Mouse (Mus musculus) forebrain, postnatal 0 days (tissue): ENCODE data around the gene Ugt1a9. TPM values are rescaled to one million over a fixed set of nuclear protein-coding genes. Genes with fewer than 3 reads are reported as not detected.

Source experiments
- ATAC-seq: fragments of 200-750 bp; cut with Nextera tagmentation; 2 replicates; pipeline ENCODE4 v1.8.0; 2017; ENCODE audit warnings: mild to moderate bottlenecking, moderate library complexity
- DNase-seq: peaks from one replicate; pipeline ENCODE4 v3.0.0-alpha.2; 2015
- H3K27ac ChIP-seq: fragments of 300-500 bp; sonication (generic); 2 replicates; pipeline ENCODE4 v1.5.1; 2014; ENCODE audit warnings: low read depth, mild to moderate bottlenecking, antibody characterized with exemption, low read length, moderate library complexity, mixed read lengths
- H3K27me3 ChIP-seq: fragments of 300-500 bp; sonication (generic); 2 replicates; pipeline ENCODE4 v1.6.1; 2014; ENCODE audit warnings: mild to moderate bottlenecking, low read length, mixed read lengths; ENCODE audit not compliant: insufficient read depth
- H3K36me3 ChIP-seq: fragments of 300-500 bp; sonication (generic); 2 replicates; pipeline ENCODE4 v1.6.1; 2014; ENCODE audit warnings: mild to moderate bottlenecking, moderate library complexity; ENCODE audit not compliant: insufficient read depth
- H3K4me1 ChIP-seq: fragments of 300-500 bp; sonication (generic); 2 replicates; pipeline ENCODE4 v1.6.1; 2014; ENCODE audit warnings: antibody characterized with exemption; ENCODE audit not compliant: insufficient read depth
- H3K4me2 ChIP-seq: fragments of 300-500 bp; sonication (generic); 2 replicates; pipeline ENCODE4 v1.6.1; 2014; ENCODE audit warnings: low read depth, mild to moderate bottlenecking, moderate library complexity
- H3K4me3 ChIP-seq: fragments of 300-500 bp; sonication (generic); 2 replicates; pipeline ENCODE4 v1.5.1; 2014; ENCODE audit warnings: low read depth, low read length, mixed read lengths
- H3K9ac ChIP-seq: fragments of 300-500 bp; sonication (generic); 2 replicates; pipeline ENCODE4 v1.6.1; 2014; ENCODE audit warnings: mild to moderate bottlenecking
- H3K9me3 ChIP-seq: fragments of 300-500 bp; sonication (generic); 2 replicates; pipeline ENCODE4 v1.6.1; 2016; ENCODE audit warnings: low read length
- CTCF ChIP-seq: sonication (generic); IDR thresholded peaks from 2 replicates; pipeline ENCODE4 v1.5.1; 2016; ENCODE audit warnings: antibody characterized with exemption, control low read depth, low read depth
- WGBS: fragments of 180-500 bp; shearing (Covaris S2); extraction: QIAGEN DNeasy Blood & Tissue Kit; methylation state at CpG from one replicate; pipeline ENCODE4 v1.1.7; 2014; 5-methylcytosine and 5-hydroxymethylcytosine counted together
- polyA plus RNA-seq: library from polyadenylated mRNA; unstranded; fragments of >200 nt; fragmentation: Nextera tagmentation; extraction: Ambion mirVana; gene quantifications from 2 replicates; pipeline ENCODE4 v1.2.1, GENCODE M21; 2015
- total RNA-seq: library from RNA; depleted of rRNA; stranded (reverse); fragments of >200 nt; gene quantifications from 2 replicates; pipeline ENCODE4 v1.2.3, GENCODE M21; 2014

The Ugt1a9 gene
- total and polyA plus RNA-seq, 2 experiments from 2014 or later = not detected

DNA sequence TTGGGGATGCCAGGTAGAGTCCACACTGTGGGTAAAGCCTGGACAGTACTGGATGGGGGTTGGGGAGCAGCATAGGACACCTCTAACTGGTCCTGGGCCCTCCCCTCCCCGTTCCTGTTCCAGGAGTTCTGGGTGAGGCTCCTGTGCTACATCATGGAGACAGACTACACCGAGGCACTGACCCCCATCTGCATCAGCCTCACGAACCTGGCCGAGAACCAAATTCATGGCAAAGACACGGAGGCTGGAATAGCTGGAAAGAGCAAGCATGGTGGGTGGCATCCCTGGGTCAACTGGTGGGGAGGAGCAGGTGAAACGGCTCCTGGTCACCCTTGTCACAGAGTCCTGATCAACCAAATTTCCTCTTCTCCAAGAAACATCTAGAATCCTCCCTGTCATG lies 168.2 kb downstream of the Ugt1a9 start:
- no peaks in the 10 kb centered on the region for H3K27me3 ChIP-seq
- no peak overlapping the region for H3K9ac ChIP-seq
- no peaks in the 10 kb centered on the region for H3K4me1 ChIP-seq
- no peak for ATAC-seq
- TF ChIP-seq CTCF = no peak
- H3K4me2 ChIP-seq = no peak overlapping the region
- H3K27ac ChIP-seq = no peak overlapping the region
- H3K36me3 ChIP-seq = no peaks in the 10 kb centered on the region
- no peak overlapping the region for H3K4me3 ChIP-seq
- peaks cover 97% of the 10 kb centered on the region for H3K9me3 ChIP-seq
- no peak for DNase-seq
- WGBS = 81% methylated on average over 6 of the region's 6 CpGs

DNA sequence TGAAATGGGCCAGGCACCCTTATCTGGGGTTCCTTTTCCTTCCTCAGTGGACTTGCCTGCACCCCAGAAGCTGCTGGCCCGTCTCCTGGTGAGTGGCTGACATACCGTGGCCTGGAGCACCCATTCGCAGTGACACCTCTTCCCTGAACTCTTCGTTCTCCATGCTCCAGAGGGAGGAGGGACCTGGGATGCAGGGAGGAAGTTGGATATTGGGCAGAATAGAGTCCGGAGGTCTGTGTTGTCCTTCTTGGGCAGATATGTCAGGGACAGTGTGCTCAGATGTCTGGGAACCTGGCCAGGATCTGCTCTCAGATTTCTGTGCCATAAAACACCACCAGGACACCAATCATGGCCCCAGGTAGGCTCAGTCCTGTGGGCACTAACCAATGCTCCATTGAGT lies 169.5 kb downstream of the Ugt1a9 start:
- no peak overlapping the region for H3K4me2 ChIP-seq
- H3K4me1 ChIP-seq = no peaks in the 10 kb centered on the region
- H3K27me3 ChIP-seq = no peaks in the 10 kb centered on the region
- peaks cover 97% of the 10 kb centered on the region for H3K9me3 ChIP-seq
- TF ChIP-seq CTCF = no peak
- no peak overlapping the region for H3K4me3 ChIP-seq
- WGBS = 75% methylated on average over 5 of the region's 5 CpGs
- H3K36me3 ChIP-seq = no peaks in the 10 kb centered on the region
- DNase-seq (no peak), ATAC-seq (no peak)
- no peak overlapping the region for H3K9ac ChIP-seq
- no peak overlapping the region for H3K27ac ChIP-seq

DNA sequence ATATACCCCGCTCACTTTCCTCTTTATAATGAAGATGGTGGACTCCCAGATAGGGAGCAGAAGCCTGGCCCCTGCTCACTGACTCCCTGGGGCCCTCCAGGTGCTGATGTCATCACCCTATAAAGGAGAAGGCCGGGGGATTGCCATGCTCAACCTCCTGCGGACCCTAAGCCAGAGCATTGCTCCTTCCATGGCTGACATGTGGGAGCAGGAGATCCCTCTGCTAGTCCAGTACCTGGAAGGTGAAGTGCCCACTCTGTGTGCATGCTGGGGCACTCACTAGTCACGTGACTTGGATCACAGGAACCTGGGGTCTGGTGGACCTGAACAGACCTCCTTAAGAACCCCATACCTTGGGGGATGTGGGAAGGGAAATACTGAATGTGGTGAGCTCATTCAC lies 170.0 kb downstream of the Ugt1a9 start:
- H3K4me3 ChIP-seq = no peak overlapping the region
- no peak overlapping the region for H3K27ac ChIP-seq
- no peak for TF ChIP-seq CTCF
- ATAC-seq (no peak), DNase-seq (no peak)
- no peak overlapping the region for H3K4me2 ChIP-seq
- H3K36me3 ChIP-seq = no peaks in the 10 kb centered on the region
- no peak overlapping the region for H3K9ac ChIP-seq
- no peaks in the 10 kb centered on the region for H3K4me1 ChIP-seq
- 74% methylated on average over 4 of the region's 4 CpGs for WGBS
- H3K9me3 ChIP-seq = peaks cover 97% of the 10 kb centered on the region
- no peaks in the 10 kb centered on the region for H3K27me3 ChIP-seq

DNA sequence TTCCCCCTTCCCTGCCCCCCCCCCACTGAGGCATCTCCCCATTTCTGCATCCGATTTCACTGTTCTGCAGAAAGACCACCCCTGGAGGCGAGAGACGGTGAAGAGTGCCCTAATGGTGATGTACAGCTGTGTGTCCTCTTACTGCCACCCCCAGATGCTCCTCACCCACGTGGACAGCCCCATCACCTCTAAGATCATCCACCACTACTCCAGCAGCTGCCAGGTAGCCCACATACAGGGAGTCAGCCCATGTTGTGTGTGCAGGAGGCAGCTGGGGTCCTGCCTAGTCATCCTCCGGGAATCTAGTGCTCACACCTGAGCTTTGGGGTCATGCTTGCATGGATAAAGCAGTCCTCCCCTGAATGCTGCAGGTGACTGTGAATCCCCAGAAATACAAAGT lies 173.3 kb downstream of the Ugt1a9 start:
- Histone ChIP-seq H3K4me3 (no peak overlapping the region), H3K4me2 (no peak overlapping the region), H3K9me3 (peaks cover 100% of the 10 kb centered on the region), H3K36me3 (no peaks in the 10 kb centered on the region), H3K27me3 (no peaks in the 10 kb centered on the region), H3K4me1 (no peaks in the 10 kb centered on the region), H3K27ac (no peak overlapping the region), H3K9ac (no peak overlapping the region)
- WGBS = 69% methylated on average over 5 of the region's 5 CpGs
- ATAC-seq = no peak
- no peak for DNase-seq
- no peak for TF ChIP-seq CTCF

DNA sequence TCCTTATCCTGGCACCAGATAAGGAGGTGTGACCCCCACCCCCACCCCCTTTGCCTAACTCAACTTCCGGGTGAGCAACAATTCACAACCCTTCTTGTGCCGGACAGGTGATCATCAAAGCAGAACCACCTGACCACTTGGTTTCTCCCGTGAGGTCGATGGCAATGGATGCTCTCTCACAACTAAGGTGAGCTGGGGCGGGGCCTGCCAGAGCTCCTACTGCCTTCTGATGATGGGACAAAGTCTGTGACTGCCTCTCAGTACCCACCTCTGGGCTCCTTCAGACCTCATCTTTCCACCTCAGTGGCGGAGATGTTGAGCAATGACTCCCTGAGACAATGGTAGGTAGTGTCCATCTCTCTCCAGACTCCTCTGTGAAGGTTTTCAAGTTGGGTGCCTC lies 175.3 kb downstream of the Ugt1a9 start:
- peaks cover 100% of the 10 kb centered on the region for H3K9me3 ChIP-seq
- WGBS = 80% methylated on average over 6 of the region's 6 CpGs
- ATAC-seq = no peak
- no peak for DNase-seq
- no peaks in the 10 kb centered on the region for H3K4me1 ChIP-seq
- no peak overlapping the region for H3K27ac ChIP-seq
- no peaks in the 10 kb centered on the region for H3K27me3 ChIP-seq
- no peaks in the 10 kb centered on the region for H3K36me3 ChIP-seq
- H3K4me3 ChIP-seq = no peak overlapping the region
- TF ChIP-seq CTCF = no peak
- H3K4me2 ChIP-seq = no peak overlapping the region
- no peak overlapping the region for H3K9ac ChIP-seq

DNA sequence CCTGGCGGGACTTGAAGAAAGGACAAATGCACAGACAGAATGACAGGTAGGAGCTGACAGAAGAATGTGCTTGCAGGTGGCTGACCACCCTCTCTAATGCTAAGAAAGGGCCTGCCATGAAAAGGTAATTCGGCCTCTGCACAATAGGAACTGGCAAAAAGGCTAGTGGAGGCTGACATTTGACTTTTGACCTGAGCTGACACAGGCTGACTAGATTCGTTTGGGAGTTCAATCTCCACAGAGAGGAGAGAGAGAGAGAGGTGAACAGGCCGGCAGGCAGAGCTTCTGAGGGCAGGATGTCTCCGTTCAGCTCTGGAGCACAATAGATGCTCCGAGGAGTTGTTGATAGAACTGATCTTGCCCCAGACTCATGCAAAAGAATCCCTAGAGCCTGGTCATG lies 175.8 kb downstream of the Ugt1a9 start:
- Histone ChIP-seq H3K4me1 (no peaks in the 10 kb centered on the region), H3K27me3 (no peaks in the 10 kb centered on the region), H3K36me3 (no peaks in the 10 kb centered on the region), H3K9ac (no peak overlapping the region), H3K4me2 (no peak overlapping the region), H3K9me3 (peaks cover 100% of the 10 kb centered on the region), H3K4me3 (no peak overlapping the region), H3K27ac (no peak overlapping the region)
- no peak for ATAC-seq
- no peak for DNase-seq
- 43% methylated on average over 6 of the region's 6 CpGs for WGBS
- TF ChIP-seq CTCF = no peak

- no peaks in the 10 kb centered on the region for H3K27me3 ChIP-seq
- no peak overlapping the region for H3K9ac ChIP-seq
- WGBS = 46% methylated on average over 2 of the region's 2 CpGs
- H3K36me3 ChIP-seq = no peaks in the 10 kb centered on the region
- H3K4me1 ChIP-seq = no peaks in the 10 kb centered on the region
- no peak for TF ChIP-seq CTCF
- no peak for DNase-seq
- no peak for ATAC-seq
- H3K4me3 ChIP-seq = no peak overlapping the region
- H3K27ac ChIP-seq = no peak overlapping the region
- peaks cover 96% of the 10 kb centered on the region for H3K9me3 ChIP-seq
- H3K4me2 ChIP-seq = no peak overlapping the region
Observed at GRCm38 (mm10) chr1:88247660-88248059, 177.1 kb downstream of the Ugt1a9 start.

DNA sequence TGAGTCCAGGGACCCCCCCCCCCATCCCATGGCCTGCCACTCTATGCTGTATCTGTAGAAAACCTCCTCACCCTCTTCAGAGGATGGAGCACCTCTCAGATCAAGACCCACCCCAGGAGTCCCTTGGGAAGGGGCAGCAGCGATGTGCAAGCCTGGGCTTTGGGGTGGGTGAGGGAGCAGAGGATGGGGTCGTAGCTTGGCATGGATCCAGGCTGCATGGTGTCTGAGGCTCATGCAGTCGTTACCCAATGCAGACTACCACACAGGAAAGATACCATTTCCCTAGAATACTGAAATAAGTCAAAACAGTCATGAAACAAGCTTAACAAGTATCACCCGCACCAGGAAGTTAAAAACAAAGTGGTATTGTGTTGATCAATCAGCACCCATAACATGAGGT lies 178.1 kb downstream of the Ugt1a9 start:
- Histone ChIP-seq H3K4me1 (no peaks in the 10 kb centered on the region), H3K27ac (no peak overlapping the region), H3K4me3 (no peak overlapping the region), H3K36me3 (no peaks in the 10 kb centered on the region), H3K9me3 (peaks cover 96% of the 10 kb centered on the region), H3K4me2 (no peak overlapping the region), H3K27me3 (no peaks in the 10 kb centered on the region), H3K9ac (no peak overlapping the region)
- ATAC-seq (no peak), DNase-seq (no peak)
- 64% methylated on average over 4 of the region's 4 CpGs for WGBS
- no peak for TF ChIP-seq CTCF
